Mouse (Mus musculus) myocyte (in vitro differentiated cells): ENCODE results near the gene 4930455H04Rik.

ENCODE experiments used
- CEBPB ChIP-seq: IDR thresholded peaks from 2 replicates; pipeline ENCODE4 v1.6.1; 2011; ENCODE audit warnings: mild to moderate bottlenecking, moderate library complexity; ENCODE audit not compliant: poor library complexity, insufficient read depth, severe bottlenecking
- E2F4 ChIP-seq: IDR thresholded peaks from one replicate; pipeline ENCODE4 v1.6.1; 2011; ENCODE audit warnings: mild to moderate bottlenecking, control low read depth, moderate library complexity; ENCODE audit not compliant: insufficient read depth
- MAX ChIP-seq: IDR thresholded peaks from one replicate; pipeline ENCODE4 v1.6.1; 2011; ENCODE audit warnings: low read depth, mild to moderate bottlenecking, control low read depth
- MYOD1 ChIP-seq, 3 experiments: IDR thresholded peaks; one replicate each; pipeline ENCODE4 v1.6.1; 2011; ENCODE audit warnings: control low read depth in 2 of 3, low read depth in 2 of 3, mild to moderate bottlenecking in 2 of 3, moderate library complexity in 1 of 3; ENCODE audit not compliant: insufficient read length in 2 of 3, control insufficient read depth in 1 of 3
- MYOG ChIP-seq, 3 experiments: IDR thresholded peaks; one replicate each; pipeline ENCODE4 v1.6.1; 2011; ENCODE audit warnings: control low read depth in 2 of 3, low read depth in 2 of 3, mild to moderate bottlenecking in 2 of 3; ENCODE audit not compliant: insufficient read length in 2 of 3, control insufficient read depth in 1 of 3, insufficient read depth in 1 of 3
- POLR2A ChIP-seq: IDR thresholded peaks from one replicate; pipeline ENCODE4 v1.6.1; 2011; ENCODE audit warnings: low read depth, mild to moderate bottlenecking, control low read depth, moderate library complexity; ENCODE audit not compliant: insufficient read length
- POLR2AphosphoS2 ChIP-seq: IDR thresholded peaks from one replicate; pipeline ENCODE4 v1.6.1; 2011; ENCODE audit warnings: low read depth, control low read depth; ENCODE audit not compliant: insufficient read length
- SRF ChIP-seq: IDR thresholded peaks from one replicate; pipeline ENCODE4 v1.6.1; 2011; ENCODE audit warnings: low read depth; ENCODE audit not compliant: control insufficient read depth, insufficient read length
- TCF12 ChIP-seq: IDR thresholded peaks from one replicate; pipeline ENCODE4 v1.6.1; 2011; ENCODE audit warnings: mild to moderate bottlenecking, control low read depth; ENCODE audit not compliant: poor library complexity, insufficient read depth, severe bottlenecking
- TCF3 ChIP-seq: IDR thresholded peaks from one replicate; pipeline ENCODE4 v1.6.1; 2011; ENCODE audit warnings: low read depth, control low read depth; ENCODE audit not compliant: insufficient read length
- USF1 ChIP-seq: IDR thresholded peaks from one replicate; pipeline ENCODE4 v1.6.1; 2011; ENCODE audit warnings: low read depth, mild to moderate bottlenecking, control low read depth, moderate library complexity

- no peak for TF ChIP-seq MAX
- TF ChIP-seq POLR2A: no peak
- no peak for TF ChIP-seq TCF12
- TF ChIP-seq E2F4: no peak
- TF ChIP-seq POLR2AphosphoS2: no peak
- TF ChIP-seq MYOG (IDR thresholded peaks at IDR 0.05; ENCODE audit: control insufficient read depth in 1 of 3, insufficient read depth in 1 of 3, insufficient read length in 2 of 3, low read depth in 2 of 3): no peak
- no peak for TF ChIP-seq USF1
- no peak for TF ChIP-seq TCF3
- TF ChIP-seq MYOD1 (IDR thresholded peaks at IDR 0.05; ENCODE audit: control insufficient read depth in 1 of 3, insufficient read length in 2 of 3, low read depth in 2 of 3): no peak
- TF ChIP-seq CEBPB: peak; percentile 82
- TF ChIP-seq SRF: no peak
Measured at GRCm38 (mm10) chr3:116991180-116991579, 23.1 kb downstream of the 4930455H04Rik start.
